Mouse (Mus musculus): ENCODE measurements at regions not wholly inside any gene's neighbourhood (a gene's known extent, or its start where the extent isn't known, plus 50 kb on each side); places are given as distances from the start of the nearest gene placed in this dataset.

- Histone ChIP-seq H3K36me3 (ENCODE audit: control insufficient read depth, insufficient read depth) (no peaks in the 10 kb centered on the region), H3K27me3 (ENCODE audit: control insufficient read depth, insufficient read depth, insufficient read length) (no peaks in the 10 kb centered on the region), H3ac (ENCODE audit: control insufficient read depth, insufficient read length, low read depth) (no peak overlapping the region), H3K4me3 (ENCODE audit: insufficient read depth, poor library complexity, severe bottlenecking) (no peak overlapping the region), H3K79me3 (ENCODE audit: low read depth) (no peaks in the 10 kb centered on the region), H3K79me2 (ENCODE audit: control insufficient read depth, insufficient read depth) (no peaks in the 10 kb centered on the region)
- TF ChIP-seq MAX (IDR thresholded peaks at IDR 0.05) (no peak), CTCF (IDR thresholded peaks at IDR 0.05; ENCODE audit: control insufficient read depth, insufficient read depth, insufficient read length) (no peak), CEBPB (IDR thresholded peaks at IDR 0.05; ENCODE audit: low read depth) (no peak), MYOG (IDR thresholded peaks at IDR 0.05; ENCODE audit: control insufficient read depth, extremely low read depth, insufficient read length) (no peak), USF1 (IDR thresholded peaks at IDR 0.05; ENCODE audit: low read depth) (no peak), MYOD1 (IDR thresholded peaks at IDR 0.05; ENCODE audit: control insufficient read depth, insufficient read length, low read depth) (no peak), FOSL1 (IDR thresholded peaks at IDR 0.05; ENCODE audit: insufficient read depth, low read length, poor library complexity, severe bottlenecking) (no peak)
Measured at GRCm38 (mm10) chr15:93103426-93103825, 171.6 kb downstream of the Gxylt1 start.

DNA sequence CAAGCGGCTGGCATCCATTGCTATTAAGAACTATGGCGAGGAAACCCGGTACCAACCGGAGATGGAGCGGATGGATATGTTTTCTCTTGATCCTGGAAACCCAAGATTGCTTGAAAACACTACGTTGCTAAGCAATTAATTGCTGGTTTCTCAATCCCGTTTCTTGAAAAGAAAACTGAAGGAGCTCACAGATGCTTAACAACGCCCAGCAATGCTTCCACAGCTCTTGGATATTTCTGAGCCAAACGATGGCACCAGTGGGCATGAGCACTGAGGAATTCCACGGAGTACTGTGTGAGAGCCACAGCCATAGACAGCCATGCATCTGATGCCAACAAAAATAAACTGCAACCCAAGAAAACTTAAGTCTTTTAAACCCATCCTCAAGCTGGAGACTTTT is 173.1 kb downstream of the Gxylt1 start:
- H3K27me3 ChIP-seq (ENCODE audit: control insufficient read depth, insufficient read depth, insufficient read length), result no peaks in the 10 kb centered on the region
- no peaks in the 10 kb centered on the region for H3K79me3 ChIP-seq (ENCODE audit: low read depth)
- H3K4me3 ChIP-seq (ENCODE audit: insufficient read depth, poor library complexity, severe bottlenecking), result no peak overlapping the region
- no peak overlapping the region for H3ac ChIP-seq (ENCODE audit: control insufficient read depth, insufficient read length, low read depth)
- no peaks in the 10 kb centered on the region for H3K79me2 ChIP-seq (ENCODE audit: control insufficient read depth, insufficient read depth)
- H3K36me3 ChIP-seq (ENCODE audit: control insufficient read depth, insufficient read depth), result no peaks in the 10 kb centered on the region
- TF ChIP-seq CEBPB (IDR thresholded peaks at IDR 0.05; ENCODE audit: low read depth) (no peak), MAX (IDR thresholded peaks at IDR 0.05) (no peak), FOSL1 (IDR thresholded peaks at IDR 0.05; ENCODE audit: insufficient read depth, low read length, poor library complexity, severe bottlenecking) (no peak), USF1 (IDR thresholded peaks at IDR 0.05; ENCODE audit: low read depth) (no peak), MYOD1 (IDR thresholded peaks at IDR 0.05; ENCODE audit: control insufficient read depth, insufficient read length, low read depth) (no peak), MYOG (IDR thresholded peaks at IDR 0.05; ENCODE audit: control insufficient read depth, extremely low read depth, insufficient read length) (no peak), CTCF (IDR thresholded peaks at IDR 0.05; ENCODE audit: control insufficient read depth, insufficient read depth, insufficient read length) (no peak)

- Histone ChIP-seq H3K27me3 (ENCODE audit: control insufficient read depth, insufficient read depth, insufficient read length) (no peaks in the 10 kb centered on the region), H3K36me3 (ENCODE audit: control insufficient read depth, insufficient read depth) (no peaks in the 10 kb centered on the region), H3K79me2 (ENCODE audit: control insufficient read depth, insufficient read depth) (no peaks in the 10 kb centered on the region), H3ac (ENCODE audit: control insufficient read depth, insufficient read length, low read depth) (no peak overlapping the region), H3K4me3 (ENCODE audit: insufficient read depth, poor library complexity, severe bottlenecking) (no peak overlapping the region), H3K79me3 (ENCODE audit: low read depth) (no peaks in the 10 kb centered on the region)
- no peak for TF ChIP-seq MYOG (IDR thresholded peaks at IDR 0.05; ENCODE audit: control insufficient read depth, extremely low read depth, insufficient read length)
- TF ChIP-seq MYOD1 (IDR thresholded peaks at IDR 0.05; ENCODE audit: control insufficient read depth, insufficient read length, low read depth), result no peak
- TF ChIP-seq FOSL1 (IDR thresholded peaks at IDR 0.05; ENCODE audit: insufficient read depth, low read length, poor library complexity, severe bottlenecking), result no peak
- TF ChIP-seq CTCF (IDR thresholded peaks at IDR 0.05; ENCODE audit: control insufficient read depth, insufficient read depth, insufficient read length), result no peak
- no peak for TF ChIP-seq CEBPB (IDR thresholded peaks at IDR 0.05; ENCODE audit: low read depth)
- TF ChIP-seq USF1 (IDR thresholded peaks at IDR 0.05; ENCODE audit: low read depth), result no peak
- TF ChIP-seq MAX (IDR thresholded peaks at IDR 0.05), result no peak
Measured at GRCm38 (mm10) chr15:93100837-93101236, 174.1 kb downstream of the Gxylt1 start.

- Histone ChIP-seq H3K36me3 (ENCODE audit: control insufficient read depth, insufficient read depth) (no peaks in the 10 kb centered on the region), H3K27me3 (ENCODE audit: control insufficient read depth, insufficient read depth, insufficient read length) (no peaks in the 10 kb centered on the region), H3ac (ENCODE audit: control insufficient read depth, insufficient read length, low read depth) (no peak overlapping the region), H3K4me3 (ENCODE audit: insufficient read depth, poor library complexity, severe bottlenecking) (no peak overlapping the region), H3K79me2 (ENCODE audit: control insufficient read depth, insufficient read depth) (no peaks in the 10 kb centered on the region), H3K79me3 (ENCODE audit: low read depth) (no peaks in the 10 kb centered on the region)
- TF ChIP-seq FOSL1 (IDR thresholded peaks at IDR 0.05; ENCODE audit: insufficient read depth, low read length, poor library complexity, severe bottlenecking), result no peak
- TF ChIP-seq MYOD1 (IDR thresholded peaks at IDR 0.05; ENCODE audit: control insufficient read depth, insufficient read length, low read depth), result no peak
- no peak for TF ChIP-seq MAX (IDR thresholded peaks at IDR 0.05)
- TF ChIP-seq CEBPB (IDR thresholded peaks at IDR 0.05; ENCODE audit: low read depth), result no peak
- TF ChIP-seq CTCF (IDR thresholded peaks at IDR 0.05; ENCODE audit: control insufficient read depth, insufficient read depth, insufficient read length), result no peak
- TF ChIP-seq USF1 (IDR thresholded peaks at IDR 0.05; ENCODE audit: low read depth), result no peak
- no peak for TF ChIP-seq MYOG (IDR thresholded peaks at IDR 0.05; ENCODE audit: control insufficient read depth, extremely low read depth, insufficient read length)
Measured at GRCm38 (mm10) chr15:93099840-93100239, 175.1 kb downstream of the Gxylt1 start.

GRCm38 (mm10) chr15:93096335-93096734 is 178.6 kb downstream of the Gxylt1 start:
- no peak overlapping the region for H3ac ChIP-seq (ENCODE audit: control insufficient read depth, insufficient read length, low read depth)
- no peaks in the 10 kb centered on the region for H3K79me2 ChIP-seq (ENCODE audit: control insufficient read depth, insufficient read depth)
- H3K4me3 ChIP-seq (ENCODE audit: insufficient read depth, poor library complexity, severe bottlenecking), result no peak overlapping the region
- no peaks in the 10 kb centered on the region for H3K36me3 ChIP-seq (ENCODE audit: control insufficient read depth, insufficient read depth)
- no peak for TF ChIP-seq MAX (IDR thresholded peaks at IDR 0.05)
- no peak for TF ChIP-seq FOSL1 (IDR thresholded peaks at IDR 0.05; ENCODE audit: insufficient read depth, low read length, poor library complexity, severe bottlenecking)
- no peak for TF ChIP-seq CEBPB (IDR thresholded peaks at IDR 0.05; ENCODE audit: low read depth)
- TF ChIP-seq MYOG (IDR thresholded peaks at IDR 0.05; ENCODE audit: control insufficient read depth, extremely low read depth, insufficient read length), result no peak
- no peak for TF ChIP-seq USF1 (IDR thresholded peaks at IDR 0.05; ENCODE audit: low read depth)
- TF ChIP-seq MYOD1 (IDR thresholded peaks at IDR 0.05; ENCODE audit: control insufficient read depth, insufficient read length, low read depth), result no peak
- TF ChIP-seq CTCF (IDR thresholded peaks at IDR 0.05; ENCODE audit: control insufficient read depth, insufficient read depth, insufficient read length), result no peak
- H3K27me3 ChIP-seq (ENCODE audit: control insufficient read depth, insufficient read depth, insufficient read length), result no peaks in the 10 kb centered on the region
- H3K79me3 ChIP-seq (ENCODE audit: low read depth), result no peaks in the 10 kb centered on the region

- Histone ChIP-seq H3K79me3 (ENCODE audit: low read depth) (no peaks in the 10 kb centered on the region), H3K79me2 (ENCODE audit: control insufficient read depth, insufficient read depth) (no peaks in the 10 kb centered on the region), H3K4me3 (ENCODE audit: insufficient read depth, poor library complexity, severe bottlenecking) (no peak overlapping the region), H3K36me3 (ENCODE audit: control insufficient read depth, insufficient read depth) (no peaks in the 10 kb centered on the region), H3K27me3 (ENCODE audit: control insufficient read depth, insufficient read depth, insufficient read length) (no peaks in the 10 kb centered on the region), H3ac (ENCODE audit: control insufficient read depth, insufficient read length, low read depth) (no peak overlapping the region)
- no peak for TF ChIP-seq CEBPB (IDR thresholded peaks at IDR 0.05; ENCODE audit: low read depth)
- TF ChIP-seq FOSL1 (IDR thresholded peaks at IDR 0.05; ENCODE audit: insufficient read depth, low read length, poor library complexity, severe bottlenecking), result no peak
- no peak for TF ChIP-seq MAX (IDR thresholded peaks at IDR 0.05)
- TF ChIP-seq CTCF (IDR thresholded peaks at IDR 0.05; ENCODE audit: control insufficient read depth, insufficient read depth, insufficient read length), result no peak
- TF ChIP-seq USF1 (IDR thresholded peaks at IDR 0.05; ENCODE audit: low read depth), result no peak
- TF ChIP-seq MYOG (IDR thresholded peaks at IDR 0.05; ENCODE audit: control insufficient read depth, extremely low read depth, insufficient read length), result no peak
- no peak for TF ChIP-seq MYOD1 (IDR thresholded peaks at IDR 0.05; ENCODE audit: control insufficient read depth, insufficient read length, low read depth)
Measured at GRCm38 (mm10) chr15:93095224-93095623, 179.8 kb downstream of the Gxylt1 start.
